Mouse (Mus musculus) cerebellum, postnatal 10 days (tissue): ENCODE data around the gene Cspg5.
A peak's percentile ranks its signal among the peaks of the same experiment; 100 is the strongest.

Source experiments
- DNase-seq, 2 experiments: peaks; one replicate each; pipeline ENCODE4 v3.0.0; 2021; ENCODE audit warnings: mixed read lengths in 2 of 2

Gene Cspg5

GRCm38 (mm10) chr9:110255407-110256019 lies 11.9 kb downstream of the Cspg5 start:
- peak; percentile 51 to 55 for DNase-seq

- peak; percentile 77 to 82 for DNase-seq
These were observed 15.1 kb downstream of the Cspg5 start for GRCm38 (mm10) chr9:110258646-110259045.

- no peak for DNase-seq
These were observed 15.5 kb downstream of the Cspg5 start for GRCm38 (mm10) chr9:110259118-110259517.

GRCm38 (mm10) chr9:110263181-110263580 lies 19.6 kb downstream of the Cspg5 start:
- no peak for DNase-seq

GRCm38 (mm10) chr9:110264991-110265390 lies 21.4 kb downstream of the Cspg5 start:
- no peak for DNase-seq

- DNase-seq: no peak
These were observed 24.8 kb downstream of the Cspg5 start for GRCm38 (mm10) chr9:110268416-110268815.

- no peak for DNase-seq
These were observed 28.7 kb downstream of the Cspg5 start for GRCm38 (mm10) chr9:110272330-110272729.

GRCm38 (mm10) chr9:110273507-110273906 lies 29.9 kb downstream of the Cspg5 start:
- no peak for DNase-seq

GRCm38 (mm10) chr9:110275882-110276281 lies 32.3 kb downstream of the Cspg5 start:
- no peak for DNase-seq

- peak; percentile 50 to 70 for DNase-seq
These were observed 33.9 kb downstream of the Cspg5 start for GRCm38 (mm10) chr9:110277431-110277881.

GRCm38 (mm10) chr9:110284075-110284697 lies 40.6 kb downstream of the Cspg5 start:
- peak in 1 of 2 experiments; percentile 47 for DNase-seq

- peak; percentile 87 for DNase-seq
These were observed 43.8 kb downstream of the Cspg5 start for GRCm38 (mm10) chr9:110287321-110287924.

GRCm38 (mm10) chr9:110293254-110293718 lies 49.7 kb downstream of the Cspg5 start:
- peak; percentile 69 to 77 for DNase-seq

- DNase-seq: no peak
These were observed 50.4 kb downstream of the Cspg5 start for GRCm38 (mm10) chr9:110293873-110294415.

GRCm38 (mm10) chr9:110294786-110295185 lies 51.2 kb downstream of the Cspg5 start:
- no peak for DNase-seq

- peak; percentile 90 to 94 for DNase-seq
These were observed 53.5 kb downstream of the Cspg5 start for GRCm38 (mm10) chr9:110296867-110297627.

- peak; percentile 57 to 63 for DNase-seq
These were observed 60.9 kb downstream of the Cspg5 start for GRCm38 (mm10) chr9:110304516-110304915.

GRCm38 (mm10) chr9:110304969-110305651 lies 61.5 kb downstream of the Cspg5 start, which contains the start of gene Elp6:
Gene Elp6, plus strand, starts transcription at chr9:110305173.
- DNase-seq: peak; percentile 94

- DNase-seq: no peak
These were observed 62.8 kb downstream of the Cspg5 start for GRCm38 (mm10) chr9:110306371-110306770.
